Mouse (Mus musculus) kidney, embryonic 15.5 days (tissue): ENCODE measurements around the gene Msh5. TPM values are rescaled to one million over a fixed set of nuclear protein-coding genes. Genes with fewer than 3 reads are reported as not detected.

Experiments
- ATAC-seq: fragments of 200-750 bp; cut with Nextera tagmentation; replicated peaks from 2 replicates; pipeline ENCODE4 v1.8.0; 2017; ENCODE audit warnings: moderate TSS enrichment; ENCODE audit not compliant: low FRiP score
- H3K27ac ChIP-seq: fragments of 300-500 bp; sonication (generic); 2 replicates; pipeline ENCODE4 v1.5.1; 2015; ENCODE audit warnings: mild to moderate bottlenecking, inconsistent platforms
- H3K27me3 ChIP-seq: fragments of 300-500 bp; sonication (generic); 2 replicates; pipeline ENCODE4 v1.6.1; 2015; ENCODE audit warnings: inconsistent platforms
- H3K36me3 ChIP-seq: fragments of 300-500 bp; sonication (generic); 2 replicates; pipeline ENCODE4 v1.6.1; 2015; ENCODE audit warnings: inconsistent platforms
- H3K4me1 ChIP-seq: fragments of 300-500 bp; sonication (generic); 2 replicates; pipeline ENCODE4 v1.6.1; 2015; ENCODE audit warnings: inconsistent platforms
- H3K4me2 ChIP-seq: fragments of 300-500 bp; sonication (generic); 2 replicates; pipeline ENCODE4 v1.6.1; 2015; ENCODE audit warnings: moderate library complexity, mild to moderate bottlenecking, inconsistent platforms
- H3K4me3 ChIP-seq: fragments of 300-500 bp; sonication (generic); replicated peaks from 2 replicates; pipeline ENCODE4 v1.5.1; 2015; ENCODE audit warnings: mild to moderate bottlenecking, inconsistent platforms
- H3K9ac ChIP-seq: fragments of 300-500 bp; sonication (generic); 2 replicates; pipeline ENCODE4 v1.6.1; 2015; ENCODE audit warnings: mild to moderate bottlenecking, inconsistent platforms
- H3K9me3 ChIP-seq: fragments of 300-500 bp; sonication (generic); replicated peaks from 2 replicates; pipeline ENCODE4 v1.6.1; 2016; ENCODE audit warnings: inconsistent platforms
- WGBS: fragments of 180-500 bp; shearing (Covaris S2); methylation state at CpG from one replicate; pipeline ENCODE4 v1.1.7; 2015; ENCODE audit warnings: mixed read lengths; 5-methylcytosine and 5-hydroxymethylcytosine counted together
- polyA plus RNA-seq: library from polyadenylated mRNA; unstranded; fragments of >200 nt; fragmentation: Nextera tagmentation; extraction: Ambion mirVana; gene quantifications from 2 replicates; pipeline ENCODE4 v1.2.1, GENCODE M21; 2015

Gene Msh5
- 5.2 and 5.4 TPM in 2 replicates for polyA plus RNA-seq

DNA sequence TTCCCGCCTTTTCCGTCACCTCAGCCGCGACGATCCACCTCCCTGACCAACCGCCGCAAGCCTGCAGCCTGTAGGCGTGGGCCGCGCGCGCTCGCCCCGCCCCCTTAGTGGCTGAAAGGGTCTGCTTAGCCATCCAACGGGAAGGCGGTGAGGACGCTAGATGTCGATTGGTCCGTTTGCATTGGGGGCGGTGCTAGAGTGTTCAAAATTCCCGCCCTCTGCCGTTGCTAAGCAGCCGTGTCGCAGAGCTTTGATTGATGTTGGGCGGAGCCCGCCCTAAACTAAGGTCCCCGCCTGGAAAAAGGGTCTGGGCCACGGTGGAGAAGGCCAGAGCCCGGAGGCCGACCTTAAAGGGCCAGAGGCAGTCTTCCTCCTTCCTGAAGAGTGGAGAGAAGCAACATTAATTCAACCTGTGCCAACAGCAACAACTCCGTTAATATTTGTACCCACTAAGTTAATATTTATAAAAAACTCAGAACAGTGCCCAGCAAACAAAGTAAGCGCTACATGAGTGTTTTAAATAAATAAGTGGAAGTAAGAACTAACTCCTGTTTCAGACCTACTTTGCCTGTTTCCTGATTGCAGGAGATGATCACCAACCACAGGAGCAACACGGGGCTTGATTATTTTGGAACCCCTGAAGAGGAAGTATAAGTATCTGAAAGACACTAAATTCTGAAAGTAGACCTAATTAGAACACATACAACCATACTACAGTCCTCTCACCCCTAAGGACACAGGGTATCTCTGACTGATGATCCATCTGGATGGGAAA is at the start of gene Msh5:
Gene Msh5 (minus strand): TSS at position 65 of the 775 bp plus-strand sequence.
- peaks cover 56% of the 10 kb centered on the region for H3K4me1 ChIP-seq
- H3K4me2 ChIP-seq = peak within 1 kb of the TSS; percentile 99
- H3K9ac ChIP-seq = peak within 1 kb of the TSS; percentile 93
- no peaks in the 10 kb centered on the region for H3K36me3 ChIP-seq
- 2% methylated on average over 33 of the region's 33 CpGs for WGBS
- peak; percentile 94 for ATAC-seq
- no peaks in the 10 kb centered on the region for H3K27me3 ChIP-seq
- peak within 1 kb of the TSS; percentile 100 for H3K27ac ChIP-seq
- H3K9me3 ChIP-seq = no peaks in the 10 kb centered on the region
- H3K4me3 ChIP-seq = peak within 1 kb of the TSS; percentile 69

DNA sequence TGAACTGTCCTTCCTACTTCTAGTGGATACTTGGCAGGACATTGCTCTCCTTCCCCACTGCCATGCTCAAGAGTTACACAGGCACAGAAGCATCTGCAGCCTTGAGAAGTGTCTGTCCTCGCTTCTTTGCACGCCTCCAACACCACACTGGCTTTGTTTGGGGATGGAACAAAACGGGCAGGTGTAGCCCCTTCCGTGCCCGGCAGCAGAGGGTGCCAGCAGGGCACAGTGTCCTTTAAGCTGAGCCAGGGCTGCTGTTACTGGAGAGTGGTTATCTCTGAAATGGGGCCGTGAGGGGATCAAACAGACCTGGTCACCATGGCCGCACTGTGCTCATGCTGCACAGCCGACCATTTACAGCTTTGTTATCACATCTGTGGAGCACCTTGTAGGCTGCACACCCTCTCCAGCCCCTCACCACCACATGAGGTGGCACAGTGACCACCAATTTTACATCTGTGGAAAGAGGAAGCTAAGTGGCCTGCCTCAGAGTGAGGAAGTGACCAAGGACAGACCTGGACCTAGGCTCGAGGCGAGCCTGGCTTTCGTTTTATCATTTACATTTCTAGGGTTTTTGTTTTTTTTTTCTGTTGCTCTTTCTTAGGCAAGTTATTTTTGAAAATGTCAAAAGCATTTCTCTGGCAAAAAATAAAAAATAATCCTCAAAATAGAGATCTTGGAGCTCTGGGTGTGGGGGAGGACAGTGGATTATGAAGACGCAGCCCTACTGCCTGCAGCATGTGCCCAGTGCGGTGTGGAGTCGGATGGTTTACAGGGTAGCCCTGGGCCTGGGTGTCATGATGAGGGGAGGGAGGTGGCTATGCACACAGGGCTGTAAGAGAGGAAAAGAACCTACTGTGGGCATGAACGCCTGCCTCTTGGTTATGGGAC is 48.2 kb upstream of the Msh5 start:
- no peaks in the 10 kb centered on the region for H3K27me3 ChIP-seq
- no peak overlapping the region for H3K9ac ChIP-seq
- no peak overlapping the region for H3K4me2 ChIP-seq
- no peak for ATAC-seq
- no peaks in the 10 kb centered on the region for H3K9me3 ChIP-seq
- 88% methylated on average over 15 of the region's 15 CpGs for WGBS
- H3K4me1 ChIP-seq = peaks cover 30% of the 10 kb centered on the region
- H3K27ac ChIP-seq = no peak overlapping the region
- no peak overlapping the region for H3K4me3 ChIP-seq
- peaks cover 78% of the 10 kb centered on the region for H3K36me3 ChIP-seq

GRCm38 (mm10) chr17:35092403-35093198 is 46.1 kb upstream of the Msh5 start:
- Histone ChIP-seq H3K4me1 (peaks cover 27% of the 10 kb centered on the region), H3K4me3 (no peak overlapping the region), H3K9ac (no peak overlapping the region), H3K27me3 (no peaks in the 10 kb centered on the region), H3K4me2 (no peak overlapping the region), H3K27ac (0 out of 2 replicates have a peak overlapping the region, but pooled peaks have one; percentile 13), H3K36me3 (peaks cover 58% of the 10 kb centered on the region), H3K9me3 (no peaks in the 10 kb centered on the region)
- no peak for ATAC-seq
- WGBS = 80% methylated on average over 14 of the region's 14 CpGs

DNA sequence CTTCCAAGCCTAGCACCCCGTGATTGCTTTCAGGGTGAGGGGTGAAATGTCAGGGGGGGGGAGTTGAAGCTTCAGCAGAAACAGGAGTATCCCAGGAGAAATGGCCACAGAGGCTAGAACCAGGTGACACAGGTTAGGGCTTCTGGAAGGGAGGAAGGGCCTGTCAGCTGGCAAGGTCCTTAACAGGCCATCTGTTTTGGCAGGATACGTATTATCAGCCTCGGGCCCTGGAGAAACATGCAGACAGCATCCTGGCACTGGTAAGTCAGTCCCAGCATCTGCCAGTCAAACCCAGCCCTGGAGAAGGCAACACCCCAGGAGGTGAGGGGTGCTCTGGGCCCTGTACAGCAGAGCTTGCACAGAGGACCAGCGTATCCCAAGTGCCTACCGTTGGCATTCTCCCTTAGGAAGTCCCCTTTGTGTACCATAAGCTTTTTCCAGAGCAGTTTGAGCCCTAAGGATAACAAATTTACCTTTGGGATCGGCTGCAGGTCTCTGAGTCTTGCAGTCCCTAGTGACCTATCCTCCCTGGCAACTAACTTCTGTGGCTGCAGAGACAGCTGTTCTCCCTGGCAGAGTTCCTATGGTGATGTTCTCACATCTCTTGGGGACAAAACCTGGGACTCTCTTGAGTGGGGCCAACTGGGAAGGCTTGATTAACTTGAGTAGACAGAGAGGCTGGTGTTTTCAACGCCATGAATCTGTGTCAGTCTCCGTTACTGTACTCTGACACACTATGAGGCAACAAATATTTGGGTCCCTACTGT is 43.8 kb upstream of the Msh5 start:
- H3K27me3 ChIP-seq = no peaks in the 10 kb centered on the region
- peak overlapping the region; percentile 81 for H3K9ac ChIP-seq
- H3K4me1 ChIP-seq = peaks cover 22% of the 10 kb centered on the region
- no peak for ATAC-seq
- H3K9me3 ChIP-seq = no peaks in the 10 kb centered on the region
- H3K36me3 ChIP-seq = peaks cover 38% of the 10 kb centered on the region
- peak overlapping the region; percentile 76 for H3K4me3 ChIP-seq
- peak overlapping the region; percentile 73 for H3K4me2 ChIP-seq
- H3K27ac ChIP-seq = peak overlapping the region; percentile 98; the same call in 1 of the 2 replicates
- WGBS = 66% methylated on average over 8 of the region's 8 CpGs

DNA sequence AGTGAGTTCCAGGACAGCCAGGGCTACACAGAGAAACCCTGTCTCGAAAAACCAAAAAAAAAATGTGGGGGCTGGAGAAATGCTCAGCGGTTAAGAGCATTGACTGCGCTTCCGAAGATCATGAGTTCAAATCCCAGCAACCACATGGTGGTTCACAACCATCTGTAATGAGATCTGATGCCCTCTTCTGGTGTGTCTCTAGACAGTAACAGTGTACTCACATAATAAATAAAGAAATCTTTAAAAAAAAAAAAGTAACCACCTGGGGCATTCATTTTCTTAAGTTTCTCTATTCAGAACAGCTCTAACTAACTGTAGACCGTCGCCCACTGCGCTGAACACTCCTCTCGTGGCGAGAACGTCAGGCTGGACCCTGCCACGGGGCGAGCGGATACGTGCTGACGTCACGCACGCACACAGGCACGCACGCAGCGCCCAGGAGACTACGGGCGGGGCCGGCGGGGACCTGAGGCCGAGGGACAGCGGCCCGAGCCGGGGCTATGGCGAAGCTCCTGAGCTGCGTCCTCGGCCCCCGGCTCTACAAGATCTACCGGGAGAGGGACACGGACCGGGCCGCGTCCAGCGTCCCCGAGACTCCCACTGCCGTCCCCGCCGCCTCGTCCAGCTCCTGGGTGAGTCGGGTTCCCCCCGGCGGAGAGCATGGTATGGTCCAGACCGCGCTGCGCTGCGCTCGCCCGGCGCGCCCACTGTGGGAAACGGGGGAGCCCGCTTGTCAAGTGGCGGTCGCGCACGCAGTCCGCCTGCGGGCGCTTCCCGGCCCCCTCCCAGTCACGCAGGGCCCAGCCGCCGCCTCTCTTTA is 42.5 kb upstream of the Msh5 start, which contains the start of gene Abhd16a:
Gene Abhd16a (plus strand): TSS at position 439 of the 820 bp plus-strand sequence.
- H3K4me1 ChIP-seq = peaks cover 22% of the 10 kb centered on the region
- WGBS = 3% methylated on average over 67 of the region's 67 CpGs
- H3K36me3 ChIP-seq = peaks cover 26% of the 10 kb centered on the region
- no peaks in the 10 kb centered on the region for H3K27me3 ChIP-seq
- peak; percentile 97 for ATAC-seq
- H3K9ac ChIP-seq = peak within 1 kb of the TSS; percentile 81
- peak within 1 kb of the TSS; percentile 73 for H3K4me2 ChIP-seq
- no peaks in the 10 kb centered on the region for H3K9me3 ChIP-seq
- peak within 1 kb of the TSS; percentile 98 for H3K27ac ChIP-seq
- peak within 1 kb of the TSS; percentile 76 for H3K4me3 ChIP-seq

DNA sequence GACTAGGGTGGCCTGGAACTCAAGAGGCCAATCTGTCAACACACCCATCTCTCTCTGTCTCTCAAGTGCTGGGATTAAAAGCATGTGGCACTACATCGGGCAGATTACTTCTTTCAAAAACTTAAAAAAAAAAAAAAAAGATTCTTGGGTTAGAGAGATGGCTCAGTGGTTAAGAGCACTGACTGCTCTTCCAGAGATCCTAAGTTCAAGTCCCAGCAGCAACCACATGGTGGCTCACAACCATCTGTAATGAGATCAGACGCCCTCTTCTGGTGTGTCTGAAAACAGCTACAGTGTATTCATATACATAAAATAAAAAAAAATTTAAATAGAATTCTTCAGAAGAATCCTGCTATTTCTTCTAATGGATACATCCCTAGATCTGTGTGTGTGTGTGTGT is 41.6 kb upstream of the Msh5 start:
- H3K27me3 ChIP-seq = no peaks in the 10 kb centered on the region
- H3K4me2 ChIP-seq = no peak overlapping the region
- H3K9ac ChIP-seq = no peak overlapping the region
- no peak overlapping the region for H3K27ac ChIP-seq
- no peaks in the 10 kb centered on the region for H3K9me3 ChIP-seq
- H3K36me3 ChIP-seq = peaks cover 18% of the 10 kb centered on the region
- ATAC-seq = no peak
- H3K4me3 ChIP-seq = no peak overlapping the region
- peaks cover 22% of the 10 kb centered on the region for H3K4me1 ChIP-seq
- 53% methylated on average over 2 of the region's 2 CpGs for WGBS

DNA sequence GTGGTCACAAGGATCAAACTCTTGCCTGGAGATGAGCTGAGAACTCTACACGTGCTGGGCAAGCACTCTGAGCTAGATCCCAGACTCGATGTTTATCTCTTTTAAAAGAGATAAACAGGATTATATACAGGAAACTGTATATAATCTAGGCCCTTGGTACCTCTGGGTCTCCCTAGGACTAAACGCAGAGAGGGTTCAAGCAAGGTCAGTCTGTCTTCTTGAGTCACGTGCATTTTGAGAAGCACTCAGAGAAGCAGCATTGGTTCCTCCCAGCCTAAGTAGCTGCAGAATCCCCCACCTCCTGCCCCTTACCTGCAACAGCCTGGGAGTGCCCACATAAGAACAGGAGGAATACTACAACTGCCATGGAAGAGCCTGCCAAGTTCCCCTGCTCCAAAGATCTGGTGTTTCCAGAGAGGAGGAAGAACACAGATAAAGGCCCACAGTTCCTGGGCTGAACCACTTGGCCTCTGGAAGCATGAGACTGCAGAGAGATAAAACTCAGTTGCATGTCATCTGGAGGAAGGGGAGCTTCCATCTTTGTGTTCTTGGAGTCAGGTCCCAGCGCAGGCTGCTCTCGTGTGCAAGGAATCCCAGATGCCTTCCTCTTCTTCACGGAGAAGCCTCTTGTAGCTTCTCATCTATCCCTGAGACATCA is 38.8 kb upstream of the Msh5 start, which contains the start of gene Ly6g6f:
Gene Ly6g6f (minus strand): TSS at position 403 of the 658 bp plus-strand sequence.
- H3K4me3 ChIP-seq = no peak within 1 kb of the TSS
- 77% methylated on average over 7 of the region's 7 CpGs for WGBS

GRCm38 (mm10) chr17:35083929-35084497 is 37.5 kb upstream of the Msh5 start:
- Histone ChIP-seq H3K4me2 (no peak overlapping the region), H3K36me3 (no peaks in the 10 kb centered on the region), H3K4me3 (no peak overlapping the region), H3K27ac (no peak overlapping the region), H3K4me1 (0 out of 2 replicates have a peak, but pooled peaks cover 4% of the 10 kb centered on the region), H3K9me3 (no peaks in the 10 kb centered on the region), H3K27me3 (no peaks in the 10 kb centered on the region), H3K9ac (no peak overlapping the region)
- no peak for ATAC-seq
- WGBS = 72% methylated on average over 3 of the region's 3 CpGs

More for the DNA sequence above, 38.8 kb upstream of the Msh5 start, which contains the start of gene Ly6g6f:
- H3K36me3 ChIP-seq = no peaks in the 10 kb centered on the region
- no peak within 1 kb of the TSS for H3K27ac ChIP-seq
- H3K27me3 ChIP-seq = no peaks in the 10 kb centered on the region
- H3K4me1 ChIP-seq = peaks cover 7% of the 10 kb centered on the region
- H3K9ac ChIP-seq = no peak within 1 kb of the TSS
- H3K9me3 ChIP-seq = no peaks in the 10 kb centered on the region
- no peak for ATAC-seq
- no peak within 1 kb of the TSS for H3K4me2 ChIP-seq

DNA sequence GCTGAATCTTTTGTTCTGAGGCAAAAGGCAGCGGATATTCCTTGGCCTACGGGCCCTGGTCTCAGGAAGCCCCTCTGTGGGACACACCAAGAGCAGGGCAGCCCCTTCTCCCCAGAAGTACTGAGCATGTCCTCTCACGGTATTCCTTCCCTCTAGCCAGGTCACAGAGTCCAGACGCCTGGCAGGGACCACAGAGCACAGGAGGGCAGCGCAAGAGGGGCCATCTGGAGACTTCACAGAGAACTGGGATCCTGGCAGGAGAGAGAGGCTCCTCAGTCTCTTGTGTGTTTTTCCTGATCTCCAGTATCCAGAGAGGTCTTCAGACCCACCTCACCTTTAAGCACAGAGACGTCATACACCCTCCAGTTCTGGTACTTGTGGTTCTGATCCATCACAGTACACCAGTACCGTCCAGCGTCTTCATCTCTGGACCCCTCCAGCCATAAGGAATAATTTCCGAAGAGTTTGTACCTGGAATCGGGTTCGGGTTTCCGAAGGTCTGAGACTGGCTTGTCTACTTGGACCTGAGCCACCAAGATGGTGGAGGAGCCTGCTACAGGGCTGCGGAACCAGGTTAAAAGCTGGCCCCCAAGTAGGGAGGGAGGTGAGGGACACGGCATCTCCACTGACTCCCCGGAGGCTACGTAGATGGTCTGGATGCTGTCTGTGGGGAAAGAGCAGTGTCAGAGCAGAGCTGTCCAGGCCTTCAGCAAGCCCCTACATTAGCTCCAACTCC is 36.5 kb upstream of the Msh5 start:
- 86% methylated on average over 16 of the region's 16 CpGs for WGBS
- H3K4me3 ChIP-seq = no peak overlapping the region

More for the DNA sequence above, 36.5 kb upstream of the Msh5 start:
- Histone ChIP-seq H3K9me3 (no peaks in the 10 kb centered on the region), H3K4me1 (peaks cover 8% of the 10 kb centered on the region; the same call in 1 of the 2 replicates), H3K4me2 (no peak overlapping the region), H3K27ac (no peak overlapping the region), H3K9ac (no peak overlapping the region), H3K36me3 (no peaks in the 10 kb centered on the region), H3K27me3 (no peaks in the 10 kb centered on the region)
- ATAC-seq = no peak
